Mouse (Mus musculus): ENCODE results near the gene Slc12a9.

- TF ChIP-seq CTCF (IDR thresholded peaks at IDR 0.05; ENCODE audit: control insufficient read depth, insufficient read depth, insufficient read length): no peak
- no peak for TF ChIP-seq USF1 (IDR thresholded peaks at IDR 0.05; ENCODE audit: low read depth)
- TF ChIP-seq MYOD1 (IDR thresholded peaks at IDR 0.05; ENCODE audit: control insufficient read depth, insufficient read length, low read depth): no peak
- TF ChIP-seq CEBPB (IDR thresholded peaks at IDR 0.05; ENCODE audit: low read depth): no peak
- TF ChIP-seq MYOG (IDR thresholded peaks at IDR 0.05; ENCODE audit: control insufficient read depth, extremely low read depth, insufficient read length): no peak
- no peak for TF ChIP-seq MAX (IDR thresholded peaks at IDR 0.05)
- TF ChIP-seq FOSL1 (IDR thresholded peaks at IDR 0.05; ENCODE audit: insufficient read depth, low read length, poor library complexity, severe bottlenecking): no peak
Observed at GRCm38 (mm10) chr5:137346983-137347382, 13.6 kb upstream of the Slc12a9 start.

Data from C2C12 (cell line).